Mouse (Mus musculus) v-Abl transformed pro-B cells (cell line): ENCODE measurements around the gene Gm49342.
"Not testable (repeated sequence)": the region's sequence is repeated elsewhere in the genome, so short reads cannot be mapped to it uniquely, and the experiment has no call there.

ENCODE experiments used
- in situ Hi-C, 2 experiments: fragments of 400-800 bp; cut with MboI; formaldehyde crosslinking; loops; one replicate each; pipeline ENCODE4 v1.15.1; 2025; ENCODE audit not compliant: unreplicated experiment in 2 of 2

The Gm49342 gene

GRCm38 (mm10) chr14:50931493-50932020 lies 12.8 kb upstream of the Gm49342 start:
- in situ Hi-C loops: no loop called here

GRCm38 (mm10) chr14:50936649-50937048 lies 7.7 kb upstream of the Gm49342 start:
- in situ Hi-C loops: no loop called here

DNA sequence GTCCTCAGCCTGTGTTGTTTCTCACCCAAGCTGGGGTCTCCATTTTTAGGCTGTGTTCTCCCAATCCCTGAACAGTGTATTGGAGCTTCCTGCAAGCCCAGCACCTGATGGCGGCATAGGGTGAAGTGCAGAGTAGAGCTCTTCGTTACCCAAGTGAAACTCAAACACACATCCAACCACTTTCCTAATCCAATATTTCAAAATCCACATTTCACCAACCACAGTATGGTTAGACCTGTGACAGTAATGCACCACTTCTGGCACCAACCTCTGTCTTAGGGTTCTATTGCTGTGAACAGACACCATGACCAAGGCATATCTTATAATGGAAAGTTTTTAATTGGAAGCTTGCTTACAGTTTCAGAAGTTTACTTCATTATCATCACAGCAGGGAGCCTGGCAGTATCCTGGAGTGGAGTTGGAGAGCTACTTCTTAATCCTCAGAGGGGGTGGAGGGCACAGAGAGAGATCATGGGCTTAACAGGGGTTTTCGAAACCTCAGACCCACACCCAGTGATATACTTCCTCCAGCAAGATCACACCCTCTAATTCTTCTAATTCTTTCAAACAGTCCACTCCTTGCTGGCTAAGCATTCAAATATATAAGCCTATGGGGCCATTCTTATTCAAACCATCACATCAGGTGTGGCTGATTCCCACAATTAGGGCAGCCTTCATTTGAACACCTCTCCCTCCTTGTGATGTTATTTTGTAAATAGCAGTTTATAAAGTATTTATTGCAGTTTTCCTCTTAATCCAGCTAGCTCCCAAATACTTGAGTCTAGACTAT lies 6.0 kb upstream of the Gm49342 start:
- in situ Hi-C loops: no loop called here

- in situ Hi-C loops: no loop called here
Measured at GRCm38 (mm10) chr14:50938940-50939339, 5.4 kb upstream of the Gm49342 start.

- in situ Hi-C loops: not testable (repeated sequence)
Measured at GRCm38 (mm10) chr14:50944668-50945033, 334 bp downstream of the Gm49342 start.

- in situ Hi-C loops: not testable (repeated sequence)
Measured at GRCm38 (mm10) chr14:50945081-50945480, 764 bp downstream of the Gm49342 start.

- in situ Hi-C loops: not testable (repeated sequence)
Measured at GRCm38 (mm10) chr14:50945526-50945925, 1.2 kb downstream of the Gm49342 start.

GRCm38 (mm10) chr14:50955487-50955886 lies 11.2 kb downstream of the Gm49342 start:
- in situ Hi-C loops: no loop called here

DNA sequence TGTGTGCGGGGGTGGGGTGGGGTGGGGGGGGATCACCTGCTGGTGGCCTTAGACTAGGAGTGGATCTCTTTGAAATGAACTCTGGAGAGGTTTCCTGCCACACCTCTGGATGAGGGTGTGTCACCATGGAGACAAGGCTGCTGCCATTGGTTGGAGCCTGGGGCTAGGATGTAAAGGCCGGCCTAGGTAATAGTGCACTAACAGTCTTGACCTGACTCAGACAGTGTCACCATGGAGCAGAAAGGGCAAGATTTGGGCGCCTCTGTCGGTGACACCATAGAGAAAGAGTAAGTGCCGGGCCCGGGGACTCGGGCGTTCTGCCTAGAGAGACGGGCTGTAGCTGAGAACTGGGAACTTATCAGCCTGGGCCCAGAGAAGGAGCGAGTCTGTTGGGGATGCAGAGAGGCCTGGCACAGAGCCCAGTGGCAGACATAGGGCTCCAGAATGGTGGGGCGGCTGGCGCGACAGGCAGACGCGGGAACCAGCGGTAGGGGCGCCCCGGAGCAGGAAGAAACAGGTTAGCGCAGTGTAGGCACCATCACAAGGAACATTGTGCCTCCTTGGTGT lies 11.7 kb downstream of the Gm49342 start, which contains the start of gene Pnp2:
Pnp2 (plus strand) TSS at position 51 of the 567 bp plus-strand sequence.
- in situ Hi-C loops: not testable (repeated sequence)

- in situ Hi-C loops: not testable (repeated sequence)
Measured at GRCm38 (mm10) chr14:50956724-50957123, 12.4 kb downstream of the Gm49342 start.

- in situ Hi-C loops: not testable (repeated sequence)
Measured at GRCm38 (mm10) chr14:50957146-50957545, 12.8 kb downstream of the Gm49342 start.

DNA sequence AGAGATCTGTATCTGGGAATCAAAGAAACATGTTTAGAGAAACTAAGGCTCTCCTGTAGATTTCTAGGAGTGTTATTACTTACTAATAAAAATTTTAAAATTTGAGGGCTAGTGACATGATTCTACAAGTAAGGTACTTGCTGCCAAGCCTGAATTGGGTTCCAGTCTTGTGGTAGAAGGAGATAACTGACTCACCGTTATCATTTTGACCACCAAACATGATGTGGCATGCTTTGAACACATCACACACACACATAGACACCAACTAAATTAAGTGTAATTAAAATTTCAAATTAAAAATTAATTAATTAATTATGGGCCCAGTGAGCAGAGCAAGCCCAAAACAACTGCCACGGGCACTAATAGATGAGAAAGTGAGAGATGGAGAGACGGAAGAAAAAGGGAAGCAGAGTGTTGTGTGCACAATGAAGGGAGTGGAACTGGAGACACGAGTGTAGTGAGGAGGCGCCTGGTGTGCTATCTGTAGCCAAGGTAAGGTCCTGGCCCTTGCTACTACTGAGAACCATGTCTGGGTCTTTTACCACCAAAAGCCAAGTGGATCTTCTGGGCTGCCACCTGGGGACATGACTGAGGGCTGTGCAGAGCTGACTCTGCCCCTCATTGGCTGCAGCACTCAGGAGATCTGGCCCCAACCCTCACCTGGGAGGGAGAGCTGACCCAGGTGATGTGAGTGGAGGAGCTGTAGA lies 14.1 kb downstream of the Gm49342 start:
- in situ Hi-C loops: not testable (repeated sequence)

GRCm38 (mm10) chr14:50968216-50968980 lies 24.1 kb downstream of the Gm49342 start:
- in situ Hi-C loops: no loop called here

DNA sequence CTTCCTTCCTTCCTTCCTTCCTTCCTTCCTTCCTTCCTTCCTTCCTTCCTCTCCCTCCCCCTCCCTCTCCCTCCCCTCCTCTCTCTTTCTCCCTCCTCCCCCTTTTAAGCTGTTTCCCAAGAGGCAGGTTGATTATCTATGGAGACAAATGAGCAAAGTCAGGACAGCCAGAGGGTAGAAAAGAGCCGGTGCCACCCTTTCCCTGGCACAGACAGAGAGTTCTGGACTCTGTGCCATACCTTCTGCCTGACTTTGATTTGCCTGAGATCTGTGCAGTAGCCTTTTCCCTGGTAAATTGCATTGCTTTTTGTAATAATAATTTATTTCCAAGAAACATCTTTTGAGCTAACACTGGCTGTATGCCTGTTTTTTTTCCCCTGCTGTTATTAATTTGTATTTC lies 24.7 kb downstream of the Gm49342 start:
- in situ Hi-C loops: no loop called here

- in situ Hi-C loops: no loop called here
Measured at GRCm38 (mm10) chr14:50969558-50970544, 25.5 kb downstream of the Gm49342 start.

DNA sequence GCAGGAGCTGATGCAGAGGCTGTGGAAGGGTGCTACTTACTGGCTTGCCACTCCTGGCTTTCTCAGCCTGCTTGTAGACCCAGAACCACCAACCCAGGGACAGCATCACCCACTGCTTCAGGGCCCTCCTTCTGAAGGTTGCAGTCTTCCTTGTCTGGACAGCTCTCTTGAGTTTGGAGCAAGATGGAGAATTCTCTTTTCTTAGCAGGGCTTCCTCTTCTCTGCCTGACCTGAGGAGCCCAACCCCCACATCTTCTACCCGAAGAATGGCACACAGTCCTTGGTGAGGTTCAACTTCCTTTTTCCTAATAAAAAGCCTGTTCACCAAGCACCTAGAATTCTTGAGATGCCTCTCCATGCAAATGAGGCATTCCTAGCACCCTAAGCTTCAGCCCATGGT lies 26.5 kb downstream of the Gm49342 start:
- in situ Hi-C loops: no loop called here

DNA sequence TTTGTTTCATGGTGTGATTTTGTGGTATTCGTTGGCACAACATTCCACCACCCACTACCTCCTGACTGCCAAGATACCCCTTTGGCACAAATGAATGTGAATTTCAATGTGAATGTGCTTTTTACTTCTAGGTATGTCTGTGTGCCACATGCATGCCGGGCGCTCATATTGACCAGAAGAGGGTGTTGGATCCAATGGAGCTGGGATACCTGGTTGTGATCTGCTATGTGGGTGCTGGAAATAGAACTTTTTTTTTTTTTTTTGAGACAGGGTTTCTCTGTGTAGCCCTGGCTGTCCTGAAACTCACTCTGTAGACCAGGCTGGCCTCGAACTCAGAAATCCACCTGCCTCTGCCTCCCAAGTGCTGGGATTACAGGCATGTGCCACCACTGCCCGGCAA lies 28.7 kb downstream of the Gm49342 start:
- in situ Hi-C loops: not testable (repeated sequence)

GRCm38 (mm10) chr14:50973700-50974099 lies 29.4 kb downstream of the Gm49342 start:
- in situ Hi-C loops: no loop called here

- in situ Hi-C loops: loop anchor here in 1 of 2 experiments (5.0 kb wide), 1 partner anchor 87 kb away; no protein-coding TSS in a partner anchor
Measured at GRCm38 (mm10) chr14:50975001-50975400, 30.7 kb downstream of the Gm49342 start.
